Mouse (Mus musculus) midbrain, embryonic 14.5 days (tissue): Measurements from ENCODE around the gene Tenm1. TPM values are rescaled to one million over a fixed set of nuclear protein-coding genes. Genes with fewer than 3 reads are reported as not detected.
A peak's percentile ranks its signal among the peaks of the same experiment; 100 is the strongest.

Experiments
- ATAC-seq: fragments of 200-750 bp; cut with Nextera tagmentation; 2 replicates; pipeline ENCODE4 v1.8.0; 2017; ENCODE audit warnings: moderate number of reproducible peaks, moderate library complexity; ENCODE audit not compliant: low FRiP score, low TSS enrichment
- DNase-seq: peaks from one replicate; pipeline ENCODE4 v3.0.0-alpha.2; 2015
- H3K27ac ChIP-seq: fragments of 300-500 bp; sonication (generic); replicated peaks from 2 replicates; pipeline ENCODE4 v1.5.1; 2014; ENCODE audit warnings: mild to moderate bottlenecking, low read depth, low read length, moderate library complexity
- H3K27me3 ChIP-seq: fragments of 300-500 bp; sonication (generic); 2 replicates; pipeline ENCODE4 v1.6.1; 2014; ENCODE audit warnings: low read length, control low read depth, mixed read lengths; ENCODE audit not compliant: control insufficient read depth, insufficient read depth
- H3K36me3 ChIP-seq: fragments of 300-500 bp; sonication (generic); 2 replicates; pipeline ENCODE4 v1.6.1; 2014; ENCODE audit warnings: low read length, control low read depth; ENCODE audit not compliant: control insufficient read depth, insufficient read depth
- H3K4me1 ChIP-seq: fragments of 300-500 bp; sonication (generic); 2 replicates; pipeline ENCODE4 v1.6.1; 2014; ENCODE audit warnings: mild to moderate bottlenecking, antibody characterized with exemption, low read length, control low read depth; ENCODE audit not compliant: control insufficient read depth, insufficient read depth
- H3K4me2 ChIP-seq: fragments of 300-500 bp; sonication (generic); 2 replicates; pipeline ENCODE4 v1.6.1; 2014; ENCODE audit warnings: mild to moderate bottlenecking, low read length, moderate library complexity
- H3K4me3 ChIP-seq: fragments of 300-500 bp; sonication (generic); replicated peaks from 2 replicates; pipeline ENCODE4 v1.5.1; 2014; ENCODE audit warnings: low read depth, low read length
- H3K9ac ChIP-seq: fragments of 300-500 bp; sonication (generic); replicated peaks from 2 replicates; pipeline ENCODE4 v1.6.1; 2014; ENCODE audit warnings: mild to moderate bottlenecking, low read length, moderate library complexity
- H3K9me3 ChIP-seq: fragments of 300-500 bp; sonication (generic); 2 replicates; pipeline ENCODE4 v1.6.1; 2016; ENCODE audit warnings: low read length, control low read depth, mixed read lengths; ENCODE audit not compliant: control insufficient read depth
- WGBS: fragments of 180-500 bp; shearing (Covaris S2); extraction: QIAGEN DNeasy Blood & Tissue Kit; methylation state at CpG from one replicate; pipeline ENCODE4 v1.1.7; 2014; 5-methylcytosine and 5-hydroxymethylcytosine counted together
- polyA plus RNA-seq: library from polyadenylated mRNA; unstranded; fragments of >200 nt; fragmentation: Nextera tagmentation; extraction: Ambion mirVana; gene quantifications from 2 replicates; pipeline ENCODE4 v1.2.1, GENCODE M21; 2014

Tenm1 gene
- polyA plus RNA-seq, 1 experiment from 2014 or later: 27.9 TPM

DNA sequence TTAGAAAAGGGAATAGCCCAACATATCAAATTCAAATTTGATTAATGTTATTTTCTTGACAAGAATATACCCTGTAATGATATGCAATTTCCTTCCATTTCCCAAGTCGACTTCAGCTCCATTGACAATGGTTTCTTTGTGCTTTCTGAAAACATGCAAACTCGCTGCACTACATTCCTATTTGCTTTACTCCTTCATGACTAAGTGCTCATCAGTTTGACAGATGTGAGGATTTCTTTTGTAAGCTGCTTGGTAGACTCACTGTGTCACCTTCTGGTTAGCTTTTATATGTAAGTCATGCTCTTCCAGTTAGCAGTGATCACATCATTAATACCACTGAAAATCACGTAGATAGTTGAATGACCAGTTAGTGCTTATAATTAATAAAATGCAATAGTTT, 781.8 kb downstream of the Tenm1 start:
- 49% methylated on average over 3 of the region's 3 CpGs for WGBS
- no peak for DNase-seq
- Histone ChIP-seq H3K27ac (no peak overlapping the region), H3K4me2 (no peak overlapping the region), H3K4me3 (no peak overlapping the region), H3K4me1 (no peaks in the 10 kb centered on the region), H3K36me3 (no peaks in the 10 kb centered on the region), H3K27me3 (no peaks in the 10 kb centered on the region), H3K9me3 (no peaks in the 10 kb centered on the region), H3K9ac (no peak overlapping the region)
- ATAC-seq: no peak

- ATAC-seq (no peak), DNase-seq (no peak)
- no peak overlapping the region for H3K9ac ChIP-seq
- no peak overlapping the region for H3K4me2 ChIP-seq
- no peak overlapping the region for H3K27ac ChIP-seq
- no peaks in the 10 kb centered on the region for H3K27me3 ChIP-seq
- WGBS: 34% methylated on average over 2 of the region's 2 CpGs
- no peaks in the 10 kb centered on the region for H3K4me1 ChIP-seq
- H3K4me3 ChIP-seq: no peak overlapping the region
- H3K36me3 ChIP-seq: no peaks in the 10 kb centered on the region
- H3K9me3 ChIP-seq: no peaks in the 10 kb centered on the region
These were observed 848.4 kb downstream of the Tenm1 start for GRCm38 (mm10) chrX:42580521-42580920.

DNA sequence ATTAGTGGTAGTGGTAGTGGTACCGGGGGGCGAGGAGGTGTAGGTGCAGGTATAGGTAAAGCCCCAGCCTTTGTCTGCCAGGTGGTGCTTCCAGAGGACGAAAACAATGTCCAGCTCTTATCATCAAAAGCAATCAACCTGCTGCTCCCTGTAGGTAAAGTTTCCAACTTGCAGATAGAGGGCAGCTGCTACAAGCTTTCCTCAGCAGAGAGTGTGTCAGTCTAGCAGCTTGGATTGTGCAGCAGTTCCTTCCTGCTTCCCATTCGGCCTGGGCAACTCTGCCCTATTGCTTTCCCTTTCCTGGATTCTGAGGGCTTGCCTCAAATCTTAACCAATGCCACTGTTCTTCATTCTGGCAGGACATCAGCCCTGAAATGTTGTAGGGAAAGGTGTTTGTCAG, 870.2 kb downstream of the Tenm1 start:
- H3K36me3 ChIP-seq: no peaks in the 10 kb centered on the region
- no peak overlapping the region for H3K27ac ChIP-seq
- no peaks in the 10 kb centered on the region for H3K9me3 ChIP-seq
- peak; percentile 19 for DNase-seq
- no peak overlapping the region for H3K4me3 ChIP-seq
- no peak for ATAC-seq
- H3K9ac ChIP-seq: no peak overlapping the region
- 67% methylated on average over 4 of the region's 4 CpGs for WGBS
- no peak overlapping the region for H3K4me2 ChIP-seq
- H3K27me3 ChIP-seq: no peaks in the 10 kb centered on the region
- H3K4me1 ChIP-seq: no peaks in the 10 kb centered on the region

- peak; percentile 81 for DNase-seq
- ATAC-seq: no peak
- Histone ChIP-seq H3K27ac (no peak overlapping the region), H3K27me3 (no peaks in the 10 kb centered on the region), H3K4me1 (no peaks in the 10 kb centered on the region), H3K36me3 (no peaks in the 10 kb centered on the region), H3K4me3 (no peak overlapping the region), H3K9me3 (no peaks in the 10 kb centered on the region), H3K9ac (no peak overlapping the region), H3K4me2 (no peak overlapping the region)
- 31% methylated on average over 7 of the region's 7 CpGs for WGBS
These were observed 871.6 kb downstream of the Tenm1 start for GRCm38 (mm10) chrX:42557284-42557683.

DNA sequence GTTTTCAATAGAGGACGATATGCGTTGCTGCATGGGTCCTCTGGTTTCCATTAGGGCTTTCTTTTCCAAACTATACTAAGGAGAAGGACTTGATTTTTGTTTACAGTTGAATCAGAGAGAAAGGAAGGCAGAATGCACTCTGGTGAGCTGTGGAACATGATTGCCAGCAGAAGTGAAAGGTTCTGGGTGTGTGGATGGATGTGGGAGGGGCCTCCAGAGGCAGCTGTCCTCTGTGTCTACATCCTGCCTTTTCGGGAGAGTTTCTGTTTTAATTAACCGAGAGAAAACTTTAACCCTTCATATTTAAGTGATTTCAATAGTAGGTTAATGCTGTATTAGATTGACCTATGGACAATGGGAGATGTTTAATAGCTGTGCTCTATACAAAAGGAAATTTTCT, 880.4 kb downstream of the Tenm1 start:
- Histone ChIP-seq H3K36me3 (no peaks in the 10 kb centered on the region), H3K4me1 (no peaks in the 10 kb centered on the region), H3K27me3 (no peaks in the 10 kb centered on the region), H3K9ac (no peak overlapping the region), H3K4me2 (no peak overlapping the region), H3K27ac (no peak overlapping the region), H3K4me3 (no peak overlapping the region), H3K9me3 (no peaks in the 10 kb centered on the region)
- no peak for ATAC-seq
- no peak for DNase-seq
- 74% methylated on average over 4 of the region's 4 CpGs for WGBS

DNA sequence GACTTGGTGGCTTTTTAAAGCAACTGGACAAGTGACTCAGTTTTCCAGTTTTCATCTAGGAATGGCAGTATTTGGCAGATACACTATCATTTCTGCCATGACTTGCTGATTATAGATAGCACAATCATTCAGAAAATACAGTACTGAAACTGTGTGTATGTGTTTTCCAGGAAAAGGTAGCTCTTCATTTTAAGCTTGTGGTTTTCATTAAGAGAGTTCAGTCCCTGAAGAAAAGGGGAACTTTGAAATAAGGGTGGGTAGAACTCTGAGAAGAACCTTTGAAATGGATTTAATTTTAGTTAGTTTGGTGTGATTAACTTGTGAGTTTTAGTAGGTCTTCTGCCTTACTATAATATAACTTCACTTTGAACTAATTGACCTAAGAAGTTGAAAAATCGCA, 883.9 kb downstream of the Tenm1 start:
- H3K27ac ChIP-seq: no peak overlapping the region
- no peak overlapping the region for H3K9ac ChIP-seq
- H3K4me1 ChIP-seq: no peaks in the 10 kb centered on the region
- WGBS: 91% methylated on average over 1 of the region's 1 CpGs
- H3K4me2 ChIP-seq: no peak overlapping the region
- H3K9me3 ChIP-seq: no peaks in the 10 kb centered on the region
- H3K4me3 ChIP-seq: no peak overlapping the region
- no peaks in the 10 kb centered on the region for H3K27me3 ChIP-seq
- ATAC-seq: no peak
- no peaks in the 10 kb centered on the region for H3K36me3 ChIP-seq
- DNase-seq: no peak

GRCm38 (mm10) chrX:42540756-42541053, 888.2 kb downstream of the Tenm1 start:
- H3K9ac ChIP-seq: no peak overlapping the region
- H3K36me3 ChIP-seq: no peaks in the 10 kb centered on the region
- DNase-seq (peak; percentile 87), ATAC-seq (no peak; the same call in 1 of the 2 replicates)
- WGBS: 28% methylated on average over 5 of the region's 5 CpGs
- H3K9me3 ChIP-seq: no peaks in the 10 kb centered on the region
- peak overlapping the region; percentile 31; the same call in 1 of the 2 replicates for H3K4me2 ChIP-seq
- H3K4me3 ChIP-seq: no peak overlapping the region
- no peak overlapping the region for H3K27ac ChIP-seq
- no peaks in the 10 kb centered on the region for H3K27me3 ChIP-seq
- H3K4me1 ChIP-seq: no peaks in the 10 kb centered on the region

DNA sequence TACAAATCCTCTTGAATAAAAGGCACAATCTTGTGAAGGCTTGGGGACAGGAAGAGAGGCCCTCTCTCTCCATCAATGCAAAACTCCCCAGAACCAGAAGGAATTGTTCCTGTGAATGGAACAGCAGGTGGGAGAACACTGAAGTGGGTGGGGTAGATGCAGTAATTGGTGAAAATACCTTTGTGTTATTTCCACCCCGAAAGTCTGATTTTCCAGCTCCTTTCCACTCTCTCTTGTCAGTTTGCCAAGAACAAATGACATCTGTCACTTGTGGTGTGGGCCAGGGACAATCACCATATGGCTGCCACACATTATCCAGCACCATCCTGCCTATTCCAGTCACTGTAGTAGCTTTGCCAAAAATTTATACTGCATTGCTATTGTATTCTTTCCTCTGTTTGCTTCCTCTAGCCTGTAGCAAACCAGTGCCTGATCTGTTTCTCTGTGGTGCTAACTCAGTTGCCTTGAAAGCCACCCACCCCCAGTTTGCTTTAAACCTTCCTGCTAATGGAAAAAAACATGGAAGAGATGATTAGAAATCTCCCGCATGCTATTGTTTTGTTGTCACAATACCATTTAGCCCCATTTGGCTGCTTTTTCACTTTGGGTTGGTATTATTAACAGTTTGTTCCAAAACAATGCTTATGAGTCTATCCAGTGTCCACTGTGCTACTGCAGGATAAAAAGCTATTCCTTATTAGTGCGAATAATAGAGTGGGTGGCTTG, 888.7 kb downstream of the Tenm1 start:
- Histone ChIP-seq H3K27me3 (no peaks in the 10 kb centered on the region), H3K4me1 (no peaks in the 10 kb centered on the region), H3K9ac (no peak overlapping the region), H3K4me2 (peak overlapping the region; percentile 31; the same call in 1 of the 2 replicates), H3K4me3 (no peak overlapping the region), H3K9me3 (no peaks in the 10 kb centered on the region), H3K27ac (no peak overlapping the region), H3K36me3 (no peaks in the 10 kb centered on the region)
- ATAC-seq (peak; percentile 50; the same call in 1 of the 2 replicates), DNase-seq (peak; percentile 35)
- 18% methylated on average over 3 of the region's 3 CpGs for WGBS

DNA sequence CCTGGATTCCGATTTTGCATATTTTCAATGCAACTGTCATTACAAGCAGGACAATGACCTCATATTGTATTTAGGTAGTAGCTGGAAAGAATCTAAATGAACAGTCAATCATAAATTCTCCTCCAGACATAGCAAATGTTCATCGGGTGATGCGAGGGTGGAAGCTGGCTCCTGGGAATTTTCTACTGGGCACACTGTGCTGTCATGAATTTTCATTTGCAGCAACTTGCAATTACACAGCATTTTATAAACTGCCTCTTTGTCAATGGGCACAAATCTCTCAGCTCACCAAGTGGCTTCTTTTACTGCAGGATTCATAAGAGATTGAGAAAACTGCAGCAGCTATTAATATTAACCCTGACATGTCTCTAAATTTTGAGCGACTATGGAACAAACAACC, 898.2 kb downstream of the Tenm1 start:
- no peaks in the 10 kb centered on the region for H3K9me3 ChIP-seq
- WGBS: 65% methylated on average over 4 of the region's 4 CpGs
- no peaks in the 10 kb centered on the region for H3K36me3 ChIP-seq
- H3K27ac ChIP-seq: no peak overlapping the region
- no peak; the same call in 1 of the 2 replicates for ATAC-seq
- H3K27me3 ChIP-seq: no peaks in the 10 kb centered on the region
- no peak overlapping the region for H3K9ac ChIP-seq
- H3K4me1 ChIP-seq: no peaks in the 10 kb centered on the region
- H3K4me3 ChIP-seq: no peak overlapping the region
- peak; percentile 17 for DNase-seq
- no peak overlapping the region for H3K4me2 ChIP-seq
